Mouse (Mus musculus) liver, embryonic 16.5 days (tissue): Measurements from ENCODE around the gene Pcmtd2. TPM values are rescaled to one million over a fixed set of nuclear protein-coding genes. Genes with fewer than 3 reads are reported as not detected.

Experiments
- polyA plus RNA-seq: library from polyadenylated mRNA; unstranded; fragments of >200 nt; fragmentation: Nextera tagmentation; extraction: Ambion mirVana; gene quantifications from 2 replicates; pipeline ENCODE4 v1.2.1, GENCODE M21; 2015

Gene Pcmtd2
- polyA plus RNA-seq, 1 experiment from 2014 or later = 17.4 TPM

Other genes starting within 250 kb of the Pcmtd2 start
- gene Prpf6, start 246.0 kb upstream of the Pcmtd2 start, polyA plus RNA-seq = 24.2 and 25.0 TPM in 2 replicates
- 6.2 and 7.6 TPM in 2 replicates for gene Zfp512b, start 245.1 kb upstream of the Pcmtd2 start, polyA plus RNA-seq
- 1.7 and 2.3 TPM in 2 replicates for gene Samd10, start 238.6 kb upstream of the Pcmtd2 start, polyA plus RNA-seq
- 0.19 TPM in 1 of 2 replicates, not detected in the other for gene Gm29797, start 180.8 kb upstream of the Pcmtd2 start, polyA plus RNA-seq
- gene Sox18, start 166.2 kb upstream of the Pcmtd2 start, polyA plus RNA-seq = 6.9 TPM in 2 replicates
- gene Tcea2, start 157.5 kb upstream of the Pcmtd2 start, polyA plus RNA-seq = 1.9 TPM in 2 replicates
- gene Rgs19, start 143.9 kb upstream of the Pcmtd2 start, polyA plus RNA-seq = 19.0 and 19.7 TPM in 2 replicates
- not detected in 2 replicates for gene Lkaaear1, start 139.4 kb upstream of the Pcmtd2 start, polyA plus RNA-seq
- gene Oprl1, start 122.8 kb upstream of the Pcmtd2 start, polyA plus RNA-seq = 0.07 and 0.11 TPM in 2 replicates
- gene Myt1, start 74.5 kb upstream of the Pcmtd2 start, polyA plus RNA-seq = not detected in 2 replicates
- 17.8 and 22.1 TPM in 2 replicates for gene Polr3k, start 26.5 kb downstream of the Pcmtd2 start, polyA plus RNA-seq
- not detected in 2 replicates for gene Gm14496, start 153.3 kb downstream of the Pcmtd2 start, polyA plus RNA-seq